Mouse (Mus musculus) right cerebral cortex, adult 18-20 months (tissue): ENCODE data around the gene Myo7a.
A peak's percentile ranks its signal among the peaks of the same experiment; 100 is the strongest.

ENCODE experiments used
- DNase-seq: peaks from one replicate; pipeline ENCODE4 v3.0.0; 2022; ENCODE audit warnings: mixed read lengths

Myo7a gene

DNA sequence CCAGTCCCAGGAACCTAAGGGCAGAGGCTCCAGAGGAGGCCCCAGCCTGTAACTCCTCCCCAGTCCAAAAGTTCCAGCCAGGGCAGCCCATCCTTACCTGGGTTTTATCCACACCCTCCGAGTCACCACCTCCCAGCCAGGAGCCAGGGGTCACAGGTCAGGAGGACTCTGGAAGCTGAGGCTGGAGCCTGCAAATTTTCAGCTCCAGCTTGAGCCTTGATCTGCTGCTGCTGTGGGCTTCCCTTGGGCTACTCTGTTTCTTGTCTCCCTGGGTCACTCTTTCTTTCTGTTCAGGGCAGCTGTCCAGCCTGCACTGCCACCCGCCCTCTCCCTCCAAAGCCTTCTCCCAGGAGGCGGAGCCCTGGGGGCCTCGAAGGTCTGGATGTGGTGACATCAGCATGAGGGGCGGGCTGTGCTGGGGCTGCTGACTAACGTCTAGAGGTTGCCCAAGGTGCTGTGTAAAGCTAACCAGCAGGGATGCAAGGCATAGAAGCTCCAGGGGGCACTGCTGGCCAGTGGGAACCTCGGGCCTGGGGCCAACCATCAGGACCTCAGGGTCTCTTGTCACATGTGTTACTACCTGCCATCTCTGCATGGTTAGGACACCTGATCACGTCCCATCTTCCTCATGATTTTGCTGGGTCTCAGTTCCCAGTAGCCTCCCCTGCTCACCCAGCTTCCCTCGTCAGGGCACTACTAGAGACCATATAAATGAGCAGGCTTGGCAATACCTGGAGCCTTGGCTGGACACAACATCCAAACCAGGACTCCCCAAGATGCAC is at the start of gene Myo7a:
TSS of gene Myo7a (minus strand) at position 346 of the 782 bp plus-strand sequence.
- no peak for DNase-seq

DNA sequence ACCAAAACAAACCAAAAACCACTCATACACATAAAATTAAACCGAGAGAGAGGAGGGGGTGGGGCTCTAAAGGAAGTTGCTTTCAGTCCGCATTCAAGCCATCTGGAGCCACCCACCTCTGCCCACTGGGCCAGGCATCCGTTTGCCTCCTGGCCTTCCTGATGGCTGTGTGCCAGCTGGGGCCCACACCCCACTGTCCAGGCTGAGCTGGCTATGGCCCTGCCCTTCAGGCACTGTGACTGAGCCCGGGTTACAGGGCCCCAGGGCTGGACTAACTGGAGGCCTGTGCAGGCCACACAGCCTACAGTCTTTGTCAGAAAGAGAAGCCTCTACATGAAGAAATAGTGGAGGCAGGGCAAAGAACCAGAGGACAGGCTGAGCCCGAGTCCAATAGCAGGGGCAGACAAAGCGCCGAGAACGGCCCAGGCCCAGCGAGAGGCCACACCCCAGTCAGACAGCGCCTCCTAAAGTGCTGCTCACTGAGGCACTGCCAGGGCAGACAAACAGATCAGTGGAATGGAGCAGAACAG is 45.7 kb upstream of the Myo7a start:
- DNase-seq: no peak

DNA sequence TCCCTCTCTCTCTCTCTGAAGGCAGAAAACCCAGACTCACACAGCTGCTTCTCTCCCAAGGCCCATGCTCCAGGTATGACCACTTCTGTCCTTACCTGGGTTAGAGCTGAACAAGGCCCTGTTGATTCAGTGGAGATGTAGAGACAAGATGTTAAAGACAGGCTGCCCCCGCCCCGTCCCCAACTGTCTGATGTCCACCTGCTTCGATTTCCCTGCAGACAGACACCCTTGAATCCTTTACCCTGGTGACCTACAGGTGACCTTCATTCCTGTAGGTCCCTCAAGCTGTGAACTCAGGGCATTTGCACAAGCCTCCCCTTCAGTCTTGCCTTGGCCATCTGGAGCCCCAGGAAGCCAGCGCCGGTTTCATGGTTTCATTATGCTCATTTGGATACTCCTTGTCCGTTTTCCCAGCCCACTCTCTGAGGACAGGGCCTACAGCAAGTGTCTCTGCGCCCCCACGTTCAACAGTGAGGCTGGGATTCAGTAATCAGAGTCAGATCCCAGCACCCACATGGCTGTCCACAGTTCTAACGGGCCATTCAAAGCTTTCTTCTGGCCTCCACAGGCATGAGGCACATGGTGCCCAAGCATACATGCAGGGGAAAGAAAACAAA is 45.2 kb upstream of the Myo7a start:
- no peak for DNase-seq

DNA sequence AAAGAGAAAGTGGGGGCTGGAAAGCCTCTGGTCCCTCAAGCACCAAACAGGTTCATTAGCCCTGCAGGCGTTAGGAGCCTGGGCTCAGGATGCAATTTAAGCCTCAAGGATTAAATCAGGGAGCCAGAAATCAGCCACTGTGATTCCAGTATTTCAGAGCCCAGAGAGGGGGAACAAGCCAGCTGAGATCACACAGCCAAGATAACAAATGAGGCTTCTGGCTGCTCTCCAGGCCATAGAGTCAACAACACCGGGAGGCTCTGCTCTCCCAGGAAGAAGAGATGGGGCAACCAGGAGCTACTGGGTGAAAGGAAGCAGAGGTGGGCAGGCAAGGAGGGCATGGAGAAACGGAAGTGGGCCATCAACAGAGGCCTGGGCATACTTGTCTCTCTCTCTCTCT is 44.4 kb upstream of the Myo7a start:
- no peak for DNase-seq

DNA sequence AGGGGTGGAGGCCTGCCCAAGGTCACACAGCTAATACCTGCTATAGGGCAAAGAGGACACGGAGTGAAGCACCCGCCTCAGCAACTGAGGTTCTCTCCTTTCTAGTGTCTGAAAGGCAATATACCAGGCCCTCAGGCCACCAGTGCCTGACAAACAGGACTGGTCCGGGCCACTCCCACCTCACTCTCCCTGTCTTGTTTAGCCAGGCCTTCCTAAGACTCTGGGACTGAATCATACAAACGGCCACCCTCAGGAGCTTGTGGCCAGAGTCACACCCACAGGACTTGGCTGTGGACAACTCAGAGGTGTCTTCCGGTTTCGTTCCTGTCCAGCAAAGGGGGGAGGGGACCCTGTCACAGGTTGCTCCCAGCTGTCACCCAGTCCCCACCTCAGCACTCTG is 42.9 kb upstream of the Myo7a start:
- no peak for DNase-seq

DNA sequence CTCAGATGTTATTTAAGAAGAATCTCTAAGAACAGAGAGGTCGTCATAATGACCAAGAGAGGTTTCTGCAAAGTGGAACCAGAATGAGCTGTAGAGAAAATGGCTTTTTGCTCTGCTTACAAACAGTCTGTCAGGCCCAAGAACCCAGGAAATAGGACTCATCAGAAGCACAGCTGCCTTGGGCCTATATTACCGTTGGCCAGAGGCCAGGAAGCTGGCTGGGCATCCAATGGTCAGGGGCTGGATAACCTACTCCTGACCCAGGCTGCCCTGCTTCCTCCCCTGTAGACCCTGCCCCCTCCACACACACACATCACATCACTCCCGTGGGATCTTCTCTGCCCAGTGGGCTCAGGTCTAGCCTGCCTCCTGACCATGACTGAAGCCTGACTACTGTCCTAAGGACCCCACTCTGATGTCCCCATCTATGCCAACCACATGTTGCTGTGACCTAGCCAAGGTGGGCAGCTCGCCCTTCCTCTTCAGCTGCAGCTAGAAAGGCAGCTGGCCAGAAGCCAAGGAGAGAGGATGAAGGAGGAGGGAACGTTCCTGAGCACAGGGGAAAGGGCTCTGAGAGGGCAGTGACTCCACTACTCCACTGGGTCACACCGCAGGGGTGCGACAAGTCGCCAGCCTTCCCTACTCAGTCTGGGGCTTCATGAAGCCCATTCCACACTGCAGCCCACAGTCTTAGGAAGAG is 40.9 kb upstream of the Myo7a start:
- DNase-seq: no peak

DNA sequence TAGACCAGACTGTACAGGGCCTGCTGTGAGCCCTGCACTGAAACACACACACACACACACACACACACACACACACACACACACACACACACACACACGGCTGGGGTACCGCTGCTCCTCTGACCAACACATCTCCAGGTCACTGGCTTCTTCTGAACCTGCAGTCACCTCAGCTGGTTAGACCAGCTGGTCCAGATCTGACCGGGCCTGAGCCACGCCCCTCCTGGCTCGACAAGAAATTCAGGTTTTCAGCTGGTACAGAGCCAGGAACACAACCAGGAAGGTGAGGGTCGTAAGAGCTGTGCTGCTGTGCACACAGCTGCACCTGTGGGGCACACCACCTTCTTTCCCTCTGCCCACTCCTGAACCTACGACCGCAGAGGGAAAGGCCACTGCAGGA is 39.2 kb upstream of the Myo7a start:
- no peak for DNase-seq

DNA sequence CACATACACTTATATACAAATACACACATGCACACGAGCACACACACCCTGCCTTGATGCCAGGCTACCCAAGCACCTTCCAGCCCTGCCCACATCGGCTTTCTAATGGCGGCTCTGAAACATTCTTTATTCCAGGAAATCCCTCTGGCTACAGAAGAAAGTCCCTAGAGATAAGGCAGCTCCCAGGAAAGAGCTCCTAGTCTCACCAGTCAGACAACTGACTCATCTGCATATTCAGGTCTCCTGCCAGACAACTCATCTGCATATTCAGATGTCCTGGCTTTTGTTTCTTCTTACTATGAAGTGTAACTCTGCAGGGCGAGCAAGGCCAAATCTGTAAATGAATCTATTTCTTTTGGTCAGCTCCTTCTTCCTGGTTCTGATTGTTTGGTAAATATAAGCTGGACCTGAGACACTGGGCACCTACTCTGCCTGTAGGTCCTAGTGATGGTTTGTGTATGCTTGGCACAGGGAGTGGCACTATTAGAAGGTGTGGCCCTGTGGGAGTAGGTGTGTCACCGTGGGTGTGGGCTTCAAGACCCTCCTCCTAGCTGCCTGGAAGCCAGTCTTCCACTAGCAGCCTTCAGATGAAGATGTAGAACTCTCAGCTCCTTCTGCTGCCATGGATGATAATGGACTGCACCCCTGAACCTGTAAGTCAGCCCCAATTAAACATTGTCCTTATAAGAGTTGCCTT is 38.5 kb upstream of the Myo7a start:
- DNase-seq: no peak

DNA sequence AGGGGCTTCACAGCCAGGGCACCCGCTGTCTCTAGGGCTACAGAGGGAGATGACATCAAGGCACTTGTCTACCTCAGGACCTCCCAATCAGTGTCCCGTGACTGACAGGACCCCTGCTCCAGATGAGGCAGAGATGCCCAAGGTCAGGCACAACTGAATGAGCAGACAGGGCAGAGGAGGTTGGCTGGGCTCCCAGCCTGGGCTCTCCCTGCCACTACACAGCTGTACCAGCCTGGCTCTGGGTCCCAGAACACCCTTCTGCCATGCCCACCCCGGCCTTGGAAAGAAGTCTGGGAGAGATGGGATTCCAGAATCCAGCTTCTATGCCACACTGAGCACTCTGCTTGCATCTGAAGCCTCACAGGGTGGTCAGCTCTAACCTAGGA is 36.9 kb upstream of the Myo7a start:
- no peak for DNase-seq

DNA sequence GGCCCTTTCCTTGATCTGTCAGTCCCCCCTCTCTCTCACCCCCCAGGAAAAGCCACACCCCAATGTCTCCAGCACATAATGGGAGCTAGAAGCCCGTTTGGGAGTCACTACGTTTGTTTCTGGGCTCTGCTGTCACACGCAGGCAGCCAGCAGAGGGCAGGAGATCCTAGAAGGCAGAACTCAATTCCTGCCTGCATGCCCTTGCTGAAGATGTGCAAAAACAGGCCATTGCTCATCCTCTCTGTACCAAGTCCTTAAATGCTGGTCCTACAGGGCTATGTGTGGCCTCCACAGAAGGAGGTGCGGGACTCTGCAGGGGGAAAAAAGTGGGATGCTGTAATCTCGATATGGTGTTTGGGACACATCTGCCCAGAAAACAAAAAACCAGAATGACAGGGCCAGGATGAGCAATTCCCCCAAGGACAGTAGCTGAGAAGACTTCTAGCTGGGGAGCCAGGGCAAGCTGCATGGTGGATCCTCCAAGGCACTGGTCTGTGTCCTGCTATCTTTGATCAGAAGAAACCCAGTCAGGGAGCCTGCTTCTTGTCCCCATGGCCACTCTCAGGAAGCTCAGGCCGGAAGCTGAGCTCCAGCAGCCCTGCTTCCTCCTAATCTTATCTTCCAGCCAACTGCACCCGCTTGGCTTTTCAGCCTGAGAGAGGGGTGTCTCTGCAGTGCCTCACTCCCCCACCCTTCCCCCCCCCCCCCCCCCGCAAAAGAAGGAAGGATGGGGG is 36.4 kb upstream of the Myo7a start:
- peak; percentile 71 for DNase-seq

DNA sequence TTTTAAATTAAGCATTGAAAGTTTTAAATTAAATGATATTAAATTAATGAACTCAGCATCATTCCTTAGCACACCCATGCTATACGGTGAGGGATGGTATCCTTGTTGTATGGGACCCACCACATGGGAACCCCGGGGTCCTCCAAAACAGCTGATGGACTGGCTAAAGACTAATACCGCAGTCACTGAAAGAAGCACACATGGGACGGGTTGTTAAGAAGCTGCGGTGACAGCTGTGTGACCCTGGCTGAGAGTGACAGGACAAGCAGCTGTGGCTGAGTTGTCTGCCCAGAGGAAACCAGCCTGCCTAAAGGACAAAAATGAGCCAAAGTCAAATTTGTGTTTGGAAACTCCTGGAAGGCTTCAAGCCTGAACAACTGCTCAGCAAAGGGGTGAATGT is 34.6 kb upstream of the Myo7a start:
- DNase-seq: no peak

DNA sequence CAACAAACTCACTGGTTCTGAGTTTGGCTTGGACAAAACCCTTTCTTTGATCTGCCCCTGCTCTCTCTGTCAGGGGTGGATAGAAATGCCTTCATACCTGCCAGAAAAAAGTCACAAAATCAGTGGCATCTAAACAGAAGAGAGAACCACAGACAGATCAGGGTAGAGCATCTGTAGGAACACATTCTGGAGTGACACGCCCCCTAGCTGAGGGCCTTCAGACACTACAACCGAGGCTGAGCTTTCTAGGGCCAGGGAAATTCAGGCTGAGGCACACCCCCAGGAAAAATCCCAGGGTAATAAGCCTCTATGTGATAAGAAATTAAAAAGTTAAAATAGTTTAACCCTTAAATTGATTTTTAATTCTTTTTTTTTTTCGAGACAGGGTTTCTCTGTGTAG is 34.0 kb upstream of the Myo7a start:
- DNase-seq: no peak

DNA sequence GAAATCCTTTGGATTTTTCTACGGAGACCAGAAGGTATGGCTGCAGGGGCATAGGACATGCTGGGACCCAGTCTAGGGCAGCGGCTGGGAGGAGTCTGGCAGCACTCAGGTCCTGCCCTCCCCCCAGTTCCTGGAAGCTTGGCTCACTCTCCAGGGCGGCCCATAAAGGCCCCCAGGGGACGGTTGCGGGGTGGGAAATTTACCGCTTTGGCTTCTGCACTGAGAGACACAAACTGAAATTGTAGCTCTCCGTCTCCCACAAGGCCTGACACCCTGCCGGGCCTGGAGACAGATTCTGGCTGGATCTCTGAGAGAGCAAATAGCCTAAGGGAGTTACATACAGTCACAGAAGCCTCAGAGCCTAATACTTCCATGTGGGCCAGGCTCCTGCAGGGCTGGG is 33.1 kb upstream of the Myo7a start:
- no peak for DNase-seq

DNA sequence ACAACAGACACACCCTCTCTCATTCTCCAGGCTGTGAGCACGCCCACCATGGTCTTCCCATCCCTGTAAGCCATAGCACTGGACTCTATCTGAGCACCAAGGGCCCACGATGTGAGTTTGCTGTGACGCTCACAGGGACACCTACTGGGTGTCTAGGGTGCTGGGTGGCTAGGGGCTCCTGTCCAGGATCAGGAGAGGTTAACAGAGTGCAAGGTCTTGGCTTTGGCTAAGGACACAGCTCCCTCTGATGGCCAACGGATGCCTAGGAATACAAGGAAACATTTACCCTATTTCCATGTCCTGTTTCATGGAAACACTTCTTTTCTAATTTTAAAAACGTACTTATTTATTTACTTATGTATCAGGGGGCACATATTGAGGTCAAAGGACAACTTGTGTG is 31.2 kb upstream of the Myo7a start:
- no peak for DNase-seq

DNA sequence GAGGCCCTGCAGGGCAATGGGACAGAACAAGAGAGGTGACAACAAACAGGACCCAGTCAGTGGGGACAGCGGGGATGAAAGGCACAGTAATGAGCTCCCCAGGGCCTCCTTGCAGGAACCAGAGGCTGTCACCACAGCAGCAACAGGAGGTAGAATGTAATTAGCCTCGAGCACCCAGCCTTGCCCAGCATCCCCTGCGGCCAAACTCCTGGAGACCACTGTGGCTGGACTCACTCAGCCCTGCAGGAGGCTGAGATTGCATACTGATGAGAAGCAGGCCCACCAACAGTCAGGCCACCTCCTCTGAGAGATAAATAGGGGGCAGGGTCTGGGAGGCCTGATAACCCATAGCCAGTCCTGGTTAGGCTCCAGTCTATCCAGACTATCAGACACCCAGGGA is 30.5 kb upstream of the Myo7a start:
- no peak for DNase-seq

DNA sequence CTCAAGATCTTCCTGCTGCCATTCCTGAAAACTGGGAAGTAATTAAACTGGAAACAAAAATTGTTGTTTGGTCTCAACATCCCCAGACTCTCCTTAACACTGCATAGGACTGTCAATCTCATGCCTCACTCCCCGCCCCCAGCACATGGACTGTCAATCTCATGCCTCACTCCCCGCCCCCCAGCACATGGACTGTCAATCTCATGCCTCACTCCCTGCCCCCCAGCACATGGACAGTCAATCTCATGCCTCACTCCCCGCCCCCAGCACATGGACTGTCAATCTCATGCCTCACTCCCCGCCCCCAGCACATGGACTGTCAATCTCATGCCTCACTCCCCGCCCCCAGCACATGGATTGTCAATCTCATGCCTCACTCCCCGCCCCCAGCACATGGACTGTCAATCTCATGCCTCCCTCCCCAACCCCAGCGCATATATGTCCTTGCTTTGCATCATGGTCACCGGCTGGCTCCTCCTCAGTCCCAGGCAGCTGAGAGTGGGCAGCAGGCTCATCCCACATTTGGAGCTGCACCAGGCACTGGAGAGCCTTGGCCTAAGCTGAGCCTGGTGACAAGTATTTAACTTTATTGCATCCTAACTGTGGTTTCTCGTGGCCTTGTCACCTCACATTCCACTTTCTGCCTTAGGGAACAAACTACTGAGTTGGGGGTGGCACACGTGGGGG is 29.5 kb upstream of the Myo7a start:
- no peak for DNase-seq

DNA sequence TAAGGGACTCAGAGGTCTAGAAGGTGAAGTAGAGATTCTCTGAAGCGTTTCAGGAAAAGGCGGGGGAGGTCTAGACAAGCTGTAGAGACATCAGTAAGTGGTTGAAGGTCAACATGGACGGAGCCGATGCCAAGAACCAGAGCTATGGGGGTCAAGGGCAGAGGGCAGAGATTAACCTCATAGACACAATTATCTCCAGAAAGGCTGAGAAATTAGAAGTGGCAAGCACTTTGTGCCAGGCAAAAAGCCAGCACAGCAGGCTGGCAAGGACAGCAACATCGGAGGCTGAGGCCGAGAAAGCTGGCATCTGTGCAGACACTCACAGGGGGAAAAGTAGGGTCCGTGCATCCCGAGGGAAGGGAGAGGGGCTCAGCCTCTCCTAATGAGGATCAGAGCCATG is 28.4 kb upstream of the Myo7a start:
- DNase-seq: no peak

DNA sequence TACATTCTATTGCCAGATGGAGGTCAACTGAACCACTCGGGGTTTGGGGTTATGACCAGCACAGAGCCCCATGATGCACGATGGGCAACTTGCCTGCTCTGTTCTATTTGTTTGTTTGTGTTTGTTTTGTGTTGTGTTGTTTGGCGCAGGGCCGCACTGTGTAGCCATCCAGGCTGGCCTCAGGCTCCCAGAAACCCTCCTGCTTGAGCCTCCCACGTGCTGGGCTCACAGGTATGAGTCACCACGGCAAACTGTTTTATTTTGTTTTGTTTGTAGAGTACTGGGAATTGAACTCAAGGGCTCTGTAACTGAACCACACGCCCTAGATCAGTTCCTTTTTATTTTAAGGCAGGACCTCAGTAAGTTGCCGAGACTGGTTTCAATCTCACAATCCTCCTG is 27.1 kb upstream of the Myo7a start:
- peak; percentile 51 for DNase-seq

DNA sequence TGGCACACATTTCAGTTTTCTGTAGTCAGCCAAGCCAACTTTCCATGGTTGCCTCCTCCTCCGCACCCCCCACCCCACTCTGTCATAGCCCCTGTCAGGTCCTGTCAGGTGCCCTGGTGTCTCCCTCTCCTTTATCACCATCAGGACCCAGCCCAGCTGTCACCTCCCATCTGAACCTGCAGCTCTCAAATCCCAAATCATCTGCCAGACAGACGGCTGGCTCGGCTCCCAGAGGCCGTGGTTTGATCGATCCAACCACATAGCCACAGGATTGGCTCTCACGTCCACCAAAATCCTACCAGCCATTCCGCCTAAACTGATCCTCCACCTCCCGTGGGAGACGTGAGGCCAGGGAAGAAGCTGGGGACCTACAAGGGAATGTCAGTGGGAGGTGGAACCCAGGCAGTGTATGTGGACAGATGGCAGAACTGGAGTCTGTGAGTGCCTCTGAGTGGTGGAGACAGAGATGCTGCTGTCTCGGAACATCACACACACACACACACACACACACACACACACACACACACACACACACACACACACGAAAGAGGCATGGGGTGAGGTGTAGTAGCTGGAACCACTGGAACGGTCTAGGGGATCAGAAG is 26.6 kb upstream of the Myo7a start:
- DNase-seq: peak; percentile 48

DNA sequence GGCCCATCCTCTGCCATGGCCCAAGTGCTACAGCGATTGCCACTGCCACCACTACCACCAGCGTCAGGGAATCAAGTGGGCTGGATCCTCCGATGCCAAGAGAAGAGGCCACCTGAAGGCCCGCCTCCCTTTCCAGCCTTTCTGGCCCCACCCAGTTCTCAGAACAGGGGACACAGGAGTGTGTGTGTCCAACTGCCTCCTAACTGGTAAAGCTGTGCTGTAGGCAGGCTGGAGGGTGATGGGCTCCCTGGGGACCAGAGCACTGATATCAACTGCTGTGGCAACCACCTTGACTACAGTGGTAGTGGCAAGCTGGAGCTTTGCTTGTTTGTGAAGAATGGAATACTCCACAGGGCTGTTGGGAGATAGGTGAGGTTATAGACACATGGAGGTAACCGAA is 26.1 kb upstream of the Myo7a start, which contains the start of gene Omp:
TSS of gene Omp (minus strand) at position 101 of the 400 bp plus-strand sequence.
- DNase-seq: no peak

DNA sequence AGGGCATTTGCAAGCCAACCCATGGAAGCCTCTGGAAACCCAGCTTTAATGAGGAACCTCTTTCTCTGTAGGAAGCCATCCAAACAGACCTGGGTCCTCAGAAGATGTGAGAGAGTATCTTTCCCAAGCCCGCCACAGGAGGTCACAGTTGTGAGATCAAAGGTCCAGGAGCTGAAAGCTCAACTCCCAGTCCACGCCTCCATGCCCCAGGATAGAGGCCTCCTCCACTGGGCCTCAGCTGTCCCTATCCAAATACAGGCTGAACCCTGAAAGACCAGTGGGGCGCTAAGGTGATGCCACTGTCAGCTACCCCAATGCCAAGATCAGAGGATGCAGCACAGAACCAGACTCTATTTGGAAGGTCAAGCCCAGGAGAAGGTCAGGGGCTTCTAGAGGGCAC is 23.3 kb upstream of the Myo7a start:
- no peak for DNase-seq
